18 mouse cellular contexts compared by ENCODE assay signal in genomic region chr3:144541906-144542438, GRCm38 (mm10). TPM values are rescaled to one million over a fixed set of nuclear protein-coding genes. Genes with fewer than 3 reads are reported as not detected.
DNase-seq lines count a peak whose midpoint lies in the region; ATAC-seq lines count a peak whose summit lies in the region.
"Had no signal": no experiment of that assay in that cellular context is flagged by ENCODE, and none has a peak within 500 bp of the region (broad histone marks: within the 10 kb centered on the region; RNA-seq: fewer than 3 reads in every experiment).

No protein-coding gene starts in this region.

- no peaks in the 10 kb centered on the region for H3K9me3 ChIP-seq in heart, embryonic 11.5 days (replicated peaks; ENCODE audit: control insufficient read depth, low read length)
- H3K9me3 ChIP-seq in intestine, embryonic 16.5 days (ENCODE audit: control insufficient read depth, low read length) = no peaks in the 10 kb centered on the region
- H3K9me3 ChIP-seq in lung, embryonic 15.5 days = no peaks in the 10 kb centered on the region
- no peaks in the 10 kb centered on the region for H3K9me3 ChIP-seq in liver, embryonic 11.5 days (ENCODE audit: control insufficient read depth, low read length)
- H3K9me3 ChIP-seq: forebrain, embryonic 12.5 days; hindbrain, embryonic 15.5 days; limb, embryonic 15.5 days; midbrain, embryonic 15.5 days had no signal

- intact Hi-C loops in heart, postnatal 14 days (cut with DNase I) = no loop called here

- ATAC-seq in heart, embryonic 11.5 days (replicated peaks; ENCODE audit: insufficient number of reproducible peaks, low FRiP score, low TSS enrichment) = no peak
- 0 out of 2 replicates have a peak, but pooled peaks have one; percentile 46 for ATAC-seq in intestine, embryonic 16.5 days
- ATAC-seq in lung, embryonic 15.5 days (ENCODE audit: borderline replicate concordance, extremely low read depth, low FRiP score, low TSS enrichment) = no peak
- ATAC-seq in megakaryocyte progenitor cell, adult 5-6 weeks (replicated peaks; ENCODE audit: poor library complexity) = 0 out of 2 replicates have a peak, but pooled peaks have one; percentile 21
- ATAC-seq in granulocyte monocyte progenitor cell, adult 5-6 weeks (replicated peaks; ENCODE audit: poor library complexity, severe bottlenecking) = no peak
- ATAC-seq in liver, embryonic 11.5 days (replicated peaks; ENCODE audit: low FRiP score) = no peak
- ATAC-seq: liver, postnatal 0 days; midbrain, embryonic 15.5 days had no signal

- no peak for DNase-seq in heart, postnatal 14 days
- no peak for DNase-seq in liver, embryonic 11.5 days (ENCODE audit: low spot score)
- DNase-seq: cerebellum, postnatal 10 days; heart, postnatal 36 days; kidney, adult 8-10 months; kidney, postnatal 25 days; liver, postnatal 0 days; retina, postnatal 1 day; thymus, adult 18-20 months had no signal

- no peak overlapping the region for H3K4me3 ChIP-seq in heart, embryonic 11.5 days (ENCODE audit: low read depth, low read length)
- no peak overlapping the region for H3K4me3 ChIP-seq in intestine, embryonic 16.5 days (ENCODE audit: low read length)
- H3K4me3 ChIP-seq in lung, embryonic 15.5 days = no peak overlapping the region
- no peak overlapping the region for H3K4me3 ChIP-seq in liver, embryonic 11.5 days (ENCODE audit: low read depth, low read length)
- H3K4me3 ChIP-seq: forebrain, embryonic 12.5 days; hindbrain, embryonic 15.5 days; limb, embryonic 15.5 days; midbrain, embryonic 15.5 days had no signal

- 71% methylated on average over 6 of the region's 6 CpGs for WGBS in heart, embryonic 11.5 days (ENCODE audit: insufficient replicate concordance)
- 69% methylated on average over 6 of the region's 6 CpGs for WGBS in intestine, embryonic 16.5 days
- WGBS in lung, embryonic 15.5 days = 36% methylated on average over 6 of the region's 6 CpGs
- 79% methylated on average over 6 of the region's 6 CpGs for WGBS in liver, embryonic 11.5 days

- H3K4me1 ChIP-seq in heart, embryonic 11.5 days (ENCODE audit: control insufficient read depth, insufficient read depth, low read length) = peaks cover 10% of the 10 kb centered on the region
- peaks cover 17% of the 10 kb centered on the region for H3K4me1 ChIP-seq in intestine, embryonic 16.5 days (ENCODE audit: control insufficient read depth, insufficient read depth, low read length)
- H3K4me1 ChIP-seq in lung, embryonic 15.5 days = peaks cover 52% of the 10 kb centered on the region
- H3K4me1 ChIP-seq in liver, embryonic 11.5 days (replicated peaks; ENCODE audit: control insufficient read depth, insufficient read depth, low read length) = no peaks in the 10 kb centered on the region

- no peak overlapping the region for H3K9ac ChIP-seq in heart, embryonic 11.5 days (ENCODE audit: low read depth, low read length)
- no peak overlapping the region for H3K9ac ChIP-seq in intestine, embryonic 16.5 days (ENCODE audit: low read depth, low read length)
- no peak overlapping the region for H3K9ac ChIP-seq in lung, embryonic 15.5 days
- H3K9ac ChIP-seq in liver, embryonic 11.5 days (ENCODE audit: low read depth, low read length) = no peak overlapping the region
- H3K9ac ChIP-seq: forebrain, embryonic 12.5 days; hindbrain, embryonic 15.5 days; limb, embryonic 15.5 days; liver, postnatal 0 days; midbrain, embryonic 15.5 days had no signal

- no peaks in the 10 kb centered on the region for H3K27me3 ChIP-seq in heart, embryonic 11.5 days (ENCODE audit: control insufficient read depth, insufficient read depth, low read length)
- no peaks in the 10 kb centered on the region for H3K27me3 ChIP-seq in intestine, embryonic 16.5 days (replicated peaks; ENCODE audit: control insufficient read depth, insufficient read depth, low read length)
- no peaks in the 10 kb centered on the region for H3K27me3 ChIP-seq in lung, embryonic 15.5 days
- H3K27me3 ChIP-seq in liver, embryonic 11.5 days (replicated peaks; ENCODE audit: control insufficient read depth, insufficient read depth, low read length) = no peaks in the 10 kb centered on the region
- H3K27me3 ChIP-seq: forebrain, embryonic 12.5 days; hindbrain, embryonic 15.5 days; limb, embryonic 15.5 days; midbrain, embryonic 15.5 days had no signal

- peak overlapping the region; percentile 22; the same call in 1 of the 2 replicates for H3K27ac ChIP-seq in heart, embryonic 11.5 days (ENCODE audit: low read depth, low read length)
- no peak overlapping the region for H3K27ac ChIP-seq in intestine, embryonic 16.5 days (ENCODE audit: low read length)
- H3K27ac ChIP-seq in lung, embryonic 15.5 days = peak overlapping the region; percentile 73
- no peak overlapping the region for H3K27ac ChIP-seq in liver, embryonic 11.5 days (ENCODE audit: low read depth, low read length)
- H3K27ac ChIP-seq: forebrain, embryonic 12.5 days; hindbrain, embryonic 15.5 days; limb, embryonic 15.5 days; midbrain, embryonic 15.5 days had no signal

- no peaks in the 10 kb centered on the region for H3K36me3 ChIP-seq in heart, embryonic 11.5 days (ENCODE audit: control insufficient read depth, insufficient read depth, low read length)
- H3K36me3 ChIP-seq in intestine, embryonic 16.5 days (ENCODE audit: control insufficient read depth, insufficient read depth, low read length) = no peaks in the 10 kb centered on the region
- H3K36me3 ChIP-seq in lung, embryonic 15.5 days = no peaks in the 10 kb centered on the region
- H3K36me3 ChIP-seq in liver, embryonic 11.5 days (ENCODE audit: control insufficient read depth, insufficient read depth, low read length) = no peaks in the 10 kb centered on the region
- H3K36me3 ChIP-seq: forebrain, embryonic 12.5 days; hindbrain, embryonic 15.5 days; limb, embryonic 15.5 days; midbrain, embryonic 15.5 days had no signal

- H3K4me2 ChIP-seq in heart, embryonic 11.5 days = no peak overlapping the region
- H3K4me2 ChIP-seq in intestine, embryonic 16.5 days (ENCODE audit: low read depth, low read length) = no peak overlapping the region
- H3K4me2 ChIP-seq in lung, embryonic 15.5 days = peak overlapping the region; percentile 19
- no peak overlapping the region for H3K4me2 ChIP-seq in liver, embryonic 11.5 days
- H3K4me2 ChIP-seq: forebrain, embryonic 12.5 days; hindbrain, embryonic 15.5 days; limb, embryonic 15.5 days; midbrain, embryonic 15.5 days had no signal

RNA-seq across cellular contexts. Expression of gene Hs2st1, which starts 28.0 kb away (rescaled TPM):
- 7.3 and 7.9 TPM in 2 replicates for polyA plus RNA-seq in heart, embryonic 11.5 days (2014; fragmentation: Nextera tagmentation; extraction: Ambion mirVana)
- 10 to 100 TPM; 11.9 to 12.6 TPM for total RNA-seq in heart, postnatal 14 days (2021)
- polyA plus RNA-seq in intestine, embryonic 16.5 days (2015; fragmentation: Nextera tagmentation; extraction: Ambion mirVana) = 6.2 and 6.4 TPM in 2 replicates
- polyA plus RNA-seq in lung, embryonic 15.5 days (2015; fragmentation: Nextera tagmentation; extraction: Ambion mirVana) = 10.8 and 11.7 TPM in 2 replicates
- 14.2 and 15.7 TPM in 2 replicates for total RNA-seq in megakaryocyte progenitor cell, adult 5-6 weeks (2015)
- total RNA-seq in megakaryocyte progenitor cell, adult 5-6 weeks (2017) = 11.8 and 14.7 TPM in 2 replicates
- total RNA-seq in granulocyte monocyte progenitor cell, adult 5-6 weeks (2014; fragmentation: Nextera tagmentation) = 11.1 and 13.0 TPM in 2 replicates
- 12.3 and 13.7 TPM in 2 replicates for total RNA-seq in granulocyte monocyte progenitor cell, adult 5-6 weeks (2017)
- 7.2 and 7.3 TPM in 2 replicates for polyA plus RNA-seq in liver, embryonic 11.5 days (2014; fragmentation: Nextera tagmentation; extraction: Ambion mirVana)

RNA-seq across cellular contexts. Expression of gene Selenof, which starts 28.1 kb away (rescaled TPM):
- polyA plus RNA-seq in heart, embryonic 11.5 days (2014; fragmentation: Nextera tagmentation; extraction: Ambion mirVana) = 339 and 350 TPM in 2 replicates
- 100 to 1,000 TPM; 169 to 176 TPM for total RNA-seq in heart, postnatal 14 days (2021)
- polyA plus RNA-seq in intestine, embryonic 16.5 days (2015; fragmentation: Nextera tagmentation; extraction: Ambion mirVana) = 597 and 626 TPM in 2 replicates
- polyA plus RNA-seq in lung, embryonic 15.5 days (2015; fragmentation: Nextera tagmentation; extraction: Ambion mirVana) = 713 and 738 TPM in 2 replicates
- total RNA-seq in megakaryocyte progenitor cell, adult 5-6 weeks (2015) = 542 and 574 TPM in 2 replicates
- 723 and 819 TPM in 2 replicates for total RNA-seq in megakaryocyte progenitor cell, adult 5-6 weeks (2017)
- total RNA-seq in granulocyte monocyte progenitor cell, adult 5-6 weeks (2014; fragmentation: Nextera tagmentation) = 330 and 358 TPM in 2 replicates
- total RNA-seq in granulocyte monocyte progenitor cell, adult 5-6 weeks (2017) = 781 and 898 TPM in 2 replicates
- 369 and 370 TPM in 2 replicates for polyA plus RNA-seq in liver, embryonic 11.5 days (2014; fragmentation: Nextera tagmentation; extraction: Ambion mirVana)

Comparison
In these comparisons a context has a peak if more than half of its experiments do, and no peak if none do; other contexts are left out.
1. ATAC-seq: peak in intestine, embryonic 16.5 days (single experiment) and megakaryocyte progenitor cell, adult 5-6 weeks (single experiment); none in heart, embryonic 11.5 days (single experiment), lung, embryonic 15.5 days (single experiment), granulocyte monocyte progenitor cell, adult 5-6 weeks (single experiment) and liver, embryonic 11.5 days (single experiment).
2. H3K27ac ChIP-seq: peak in heart, embryonic 11.5 days (single experiment) and lung, embryonic 15.5 days (single experiment); none in intestine, embryonic 16.5 days (single experiment) and liver, embryonic 11.5 days (single experiment).